In the genomic region with DNA sequence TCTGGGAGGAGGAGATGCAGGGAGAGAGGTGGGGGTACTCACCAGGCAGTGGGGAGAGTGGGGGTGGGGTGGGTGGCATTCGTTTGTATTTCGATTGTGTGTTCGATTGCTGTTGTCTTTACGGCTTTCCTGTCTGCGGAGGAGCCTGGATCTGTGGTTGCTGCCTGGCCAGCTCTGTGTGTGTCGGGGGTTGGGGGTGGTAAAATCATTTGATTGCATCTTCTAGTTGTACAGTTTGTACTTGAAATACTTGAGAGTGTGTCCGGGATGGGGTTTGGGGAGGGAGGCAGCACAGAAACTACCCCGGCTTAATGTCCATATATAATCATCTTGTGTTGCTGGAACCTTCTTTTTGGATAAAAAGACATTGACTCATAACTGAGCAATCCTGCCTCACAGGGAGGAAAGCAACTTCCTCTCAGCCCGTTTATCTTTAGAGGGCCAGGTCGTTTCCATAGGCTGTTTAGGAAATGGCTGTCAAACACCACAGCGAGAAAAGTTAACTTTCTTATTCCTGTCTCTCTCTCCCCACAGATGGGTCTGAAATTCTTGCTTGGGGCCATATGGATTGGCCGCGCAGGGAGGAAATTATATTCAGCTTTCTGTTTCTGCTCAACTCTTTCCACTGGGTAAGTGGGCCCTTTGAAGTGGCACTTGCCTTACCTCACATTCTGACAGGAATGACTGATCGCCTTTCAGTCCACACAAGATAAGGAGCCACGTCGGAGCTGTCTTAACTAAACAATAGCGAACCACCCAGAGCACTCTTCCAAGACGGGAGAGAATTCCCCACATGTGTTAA, we compare ENCODE assay signal across 12 mouse cellular contexts. TPM values are rescaled to one million over a fixed set of nuclear protein-coding genes. Genes with fewer than 3 reads are reported as not detected.
A peak's percentile ranks its signal among the peaks of the same experiment; 100 is the strongest.
DNase-seq lines count a peak whose midpoint lies in the region; ATAC-seq and TF ChIP-seq lines count a peak whose summit lies in the region.
"Had no signal": no experiment of that assay in that cellular context is flagged by ENCODE, and none has a peak within 500 bp of the region (broad histone marks: within the 10 kb centered on the region; RNA-seq: fewer than 3 reads in every experiment).

No protein-coding gene starts in this region.

- H3K4me3 ChIP-seq in testis, adult 2 months (ENCODE audit: control insufficient read depth, low read depth, low read length), result no peak overlapping the region
- H3K4me3 ChIP-seq in intestine, postnatal 0 days (ENCODE audit: low read depth, low read length), result no peak overlapping the region
- no peak overlapping the region for H3K4me3 ChIP-seq in stomach, embryonic 14.5 days (ENCODE audit: low read depth, low read length)
- H3K4me3 ChIP-seq: erythroblast, embryonic 14.5 days had no signal

- no peaks in the 10 kb centered on the region for H3K27me3 ChIP-seq in testis, adult 2 months (ENCODE audit: control insufficient read depth, insufficient read depth, low read length)
- no peaks in the 10 kb centered on the region for H3K27me3 ChIP-seq in intestine, postnatal 0 days (replicated peaks; ENCODE audit: control insufficient read depth, insufficient read depth, low read length)
- no peaks in the 10 kb centered on the region for H3K27me3 ChIP-seq in stomach, embryonic 14.5 days (ENCODE audit: control insufficient read depth, insufficient read depth, low read length)

- H3K4me1 ChIP-seq in testis, adult 2 months (ENCODE audit: control insufficient read depth, insufficient read depth, low read length), result no peaks in the 10 kb centered on the region
- H3K4me1 ChIP-seq in intestine, postnatal 0 days (replicated peaks; ENCODE audit: control insufficient read depth, insufficient read depth, low read length), result no peaks in the 10 kb centered on the region
- H3K4me1 ChIP-seq in stomach, embryonic 14.5 days (ENCODE audit: control insufficient read depth, insufficient read depth, low read length), result peaks cover 12% of the 10 kb centered on the region

- no peak for DNase-seq in testis, postnatal 14 days (ENCODE audit: low spot score)
- DNase-seq in embryo, embryonic 9.5 days (ENCODE audit: extremely low spot score), result peak; percentile 33
- no peak for DNase-seq in left cerebral cortex, adult 8-10 months (ENCODE audit: low spot score in 2 of 2)
- no peak for DNase-seq in layer of hippocampus, adult 11-12 months (ENCODE audit: low spot score)
- DNase-seq in cerebellum, postnatal 4 days (ENCODE audit: low spot score in 2 of 2), result no peak
- DNase-seq: adrenal gland, adult 8-10 months; kidney, postnatal 25 days; midbrain, embryonic 14.5 days had no signal

- TF ChIP-seq CTCF in testis, adult 2 months (IDR thresholded peaks at IDR 0.05; ENCODE audit: control insufficient read depth, insufficient read depth, insufficient replicate concordance, low read depth, low read length), result no peak
- TF ChIP-seq CTCF in intestine, postnatal 0 days (IDR thresholded peaks at IDR 0.05; ENCODE audit: low read depth), result no peak

- no peaks in the 10 kb centered on the region for H3K36me3 ChIP-seq in testis, adult 2 months (ENCODE audit: control insufficient read depth, insufficient read depth, low read length)
- H3K36me3 ChIP-seq in intestine, postnatal 0 days (ENCODE audit: control insufficient read depth, insufficient read depth), result no peaks in the 10 kb centered on the region
- no peaks in the 10 kb centered on the region for H3K36me3 ChIP-seq in stomach, embryonic 14.5 days (ENCODE audit: control insufficient read depth, insufficient read depth, low read length)

- WGBS in intestine, postnatal 0 days, result 17% methylated on average over 18 of the region's 18 CpGs
- 6% methylated on average over 18 of the region's 18 CpGs for WGBS in stomach, embryonic 14.5 days

- ATAC-seq in intestine, postnatal 0 days, result no peak
- ATAC-seq in stomach, embryonic 14.5 days (ENCODE audit: insufficient number of reproducible peaks, insufficient read depth, low FRiP score, low read depth), result peak; percentile 39; the same call in 1 of the 2 replicates

- H3K9ac ChIP-seq in intestine, postnatal 0 days (ENCODE audit: low read depth, low read length), result no peak overlapping the region
- no peak overlapping the region for H3K9ac ChIP-seq in stomach, embryonic 14.5 days (replicated peaks; ENCODE audit: low read depth, low read length)

- TF ChIP-seq POLR2A in testis, adult 2 months (IDR thresholded peaks at IDR 0.05; ENCODE audit: control insufficient read depth, low read depth, low read length), result no peak

- H3K4me2 ChIP-seq in intestine, postnatal 0 days (replicated peaks; ENCODE audit: low read depth), result peak overlapping the region; percentile 30; the same call in 1 of the 2 replicates
- 0 out of 2 replicates have a peak overlapping the region, but pooled peaks have one; percentile 2 for H3K4me2 ChIP-seq in stomach, embryonic 14.5 days (replicated peaks; ENCODE audit: low read depth, low read length)

- H3K9me3 ChIP-seq in intestine, postnatal 0 days (ENCODE audit: control insufficient read depth), result no peaks in the 10 kb centered on the region
- no peaks in the 10 kb centered on the region for H3K9me3 ChIP-seq in stomach, embryonic 14.5 days (ENCODE audit: control insufficient read depth, low read depth, low read length)

- 0 out of 2 replicates have a peak overlapping the region, but pooled peaks have one; percentile 19 for H3K27ac ChIP-seq in testis, adult 2 months (ENCODE audit: control insufficient read depth, insufficient read depth, low read depth, low read length)
- peak overlapping the region; percentile 9; the same call in 1 of the 2 replicates for H3K27ac ChIP-seq in intestine, postnatal 0 days (ENCODE audit: low read depth, low read length)
- peak overlapping the region; percentile 44 for H3K27ac ChIP-seq in stomach, embryonic 14.5 days (ENCODE audit: low read length)

RNA-seq across cellular contexts. Expression of a gene that starts 19.8 kb away (rescaled TPM):
- 0.37 and 0.41 TPM in 2 replicates for polyA plus RNA-seq in testis, adult 2 months (2012; rRNA removed)
- 1.6 and 2.2 TPM in 2 replicates for polyA plus RNA-seq in intestine, postnatal 0 days (2015; fragmentation: Nextera tagmentation; extraction: Ambion mirVana)
- 2.2 and 3.6 TPM in 2 replicates for polyA plus RNA-seq in stomach, embryonic 14.5 days (2014; fragmentation: Nextera tagmentation; extraction: Ambion mirVana)
- 10 to 100 TPM; 12.1 to 17.6 (median 15.0) TPM for total RNA-seq in left cerebral cortex, adult 8-10 months (2022)
- polyA plus RNA-seq: erythroblast, embryonic 14.5 days had no signal

RNA-seq across cellular contexts. Expression of a gene that starts 47.7 kb away (rescaled TPM):
- 30.1 and 35.9 TPM in 2 replicates for polyA plus RNA-seq in testis, adult 2 months (2012; rRNA removed)
- polyA plus RNA-seq in intestine, postnatal 0 days (2015; fragmentation: Nextera tagmentation; extraction: Ambion mirVana), result 0.24 and 0.38 TPM in 2 replicates
- polyA plus RNA-seq in stomach, embryonic 14.5 days (2014; fragmentation: Nextera tagmentation; extraction: Ambion mirVana), result 0.22 and 0.25 TPM in 2 replicates
- 1 to 10 TPM in 1 of 4 experiments, under 1 TPM in 3; 0.32 to 1.6 (median 0.80) TPM for total RNA-seq in left cerebral cortex, adult 8-10 months (2022)
- total RNA-seq: adrenal gland, adult 8-10 months had no signal
- polyA plus RNA-seq: erythroblast, embryonic 14.5 days had no signal

Comparison
In these comparisons a context has a peak if more than half of its experiments do, and no peak if none do; other contexts are left out.
1. RNA of a gene that starts 47.7 kb away (polyA plus RNA-seq): 30.1 to 35.9 TPM in testis, adult 2 months; 0.24 to 0.38 TPM in intestine, postnatal 0 days and 0.22 to 0.25 TPM in stomach, embryonic 14.5 days; every median in the first group is over 10 times any median in the second.
2. Peak in every context shown above with its lines, with median percentiles within 50 percentile points of each other: H3K27ac ChIP-seq.